Mouse (Mus musculus) forebrain, embryonic 13.5 days (tissue): Measurements from ENCODE around the gene Gm21830. TPM values are rescaled to one million over a fixed set of nuclear protein-coding genes. Genes with fewer than 3 reads are reported as not detected.

Source experiments
- ATAC-seq: fragments of 200-750 bp; cut with Nextera tagmentation; 2 replicates; pipeline ENCODE4 v1.8.0; 2017
- H3K27ac ChIP-seq: fragments of 300-500 bp; sonication (generic); 2 replicates; pipeline ENCODE4 v1.5.1; 2015; ENCODE audit warnings: inconsistent platforms, mild to moderate bottlenecking, moderate library complexity
- H3K27me3 ChIP-seq: fragments of 300-500 bp; sonication (generic); 2 replicates; pipeline ENCODE4 v1.6.1; 2015; ENCODE audit warnings: mild to moderate bottlenecking, inconsistent platforms
- H3K36me3 ChIP-seq: fragments of 300-500 bp; sonication (generic); 2 replicates; pipeline ENCODE4 v1.6.1; 2015; ENCODE audit warnings: mild to moderate bottlenecking, inconsistent platforms; ENCODE audit not compliant: poor library complexity, severe bottlenecking
- H3K4me1 ChIP-seq: fragments of 300-500 bp; sonication (generic); 2 replicates; pipeline ENCODE4 v1.6.1; 2015; ENCODE audit warnings: inconsistent platforms
- H3K4me2 ChIP-seq: fragments of 300-500 bp; sonication (generic); 2 replicates; pipeline ENCODE4 v1.6.1; 2015; ENCODE audit warnings: inconsistent platforms, mild to moderate bottlenecking, moderate library complexity
- H3K4me3 ChIP-seq: fragments of 300-500 bp; sonication (generic); 2 replicates; pipeline ENCODE4 v1.5.1; 2015; ENCODE audit warnings: mild to moderate bottlenecking, inconsistent platforms
- H3K9ac ChIP-seq: fragments of 300-500 bp; sonication (generic); 2 replicates; pipeline ENCODE4 v1.6.1; 2015; ENCODE audit warnings: mild to moderate bottlenecking, inconsistent platforms
- H3K9me3 ChIP-seq: fragments of 300-500 bp; sonication (generic); replicated peaks from 2 replicates; pipeline ENCODE4 v1.6.1; 2016; ENCODE audit warnings: inconsistent platforms
- WGBS: fragments of 180-500 bp; shearing (Covaris S2); methylation state at CpG from one replicate; pipeline ENCODE4 v1.1.7; 2015; 5-methylcytosine and 5-hydroxymethylcytosine counted together
- polyA plus RNA-seq: library from polyadenylated mRNA; unstranded; fragments of >200 nt; fragmentation: Nextera tagmentation; extraction: Ambion mirVana; gene quantifications from 2 replicates; pipeline ENCODE4 v1.2.1, GENCODE M21; 2015

Gm21830 gene
- polyA plus RNA-seq, 1 experiment from 2014 or later = not detected

DNA sequence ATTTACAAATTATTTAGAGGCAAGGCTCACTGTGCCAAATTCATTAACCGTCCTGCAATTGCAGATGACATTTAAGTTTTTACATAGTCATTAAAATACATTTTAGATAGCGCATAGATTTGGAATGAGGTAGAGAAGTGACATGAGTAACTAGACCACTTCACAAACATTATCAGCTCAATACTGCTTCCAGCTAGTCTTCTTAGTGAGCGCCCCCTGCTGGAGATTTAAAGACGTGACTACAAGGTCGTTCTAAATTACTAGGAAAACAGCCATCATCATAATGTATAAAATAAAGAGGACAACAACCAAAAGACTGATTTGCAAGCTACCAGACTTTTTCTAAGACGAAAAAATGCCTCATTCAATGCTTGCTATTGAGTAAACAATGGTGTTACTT is 64.2 kb downstream of the Gm21830 start:
- WGBS = 13% methylated on average over 6 of the region's 6 CpGs
- no peak overlapping the region for H3K4me3 ChIP-seq
- no peak overlapping the region for H3K27ac ChIP-seq
- H3K27me3 ChIP-seq = no peaks in the 10 kb centered on the region
- no peaks in the 10 kb centered on the region for H3K4me1 ChIP-seq
- H3K36me3 ChIP-seq = no peaks in the 10 kb centered on the region
- ATAC-seq = peak; percentile 67
- H3K9me3 ChIP-seq = no peaks in the 10 kb centered on the region
- no peak overlapping the region for H3K9ac ChIP-seq
- H3K4me2 ChIP-seq = no peak overlapping the region

DNA sequence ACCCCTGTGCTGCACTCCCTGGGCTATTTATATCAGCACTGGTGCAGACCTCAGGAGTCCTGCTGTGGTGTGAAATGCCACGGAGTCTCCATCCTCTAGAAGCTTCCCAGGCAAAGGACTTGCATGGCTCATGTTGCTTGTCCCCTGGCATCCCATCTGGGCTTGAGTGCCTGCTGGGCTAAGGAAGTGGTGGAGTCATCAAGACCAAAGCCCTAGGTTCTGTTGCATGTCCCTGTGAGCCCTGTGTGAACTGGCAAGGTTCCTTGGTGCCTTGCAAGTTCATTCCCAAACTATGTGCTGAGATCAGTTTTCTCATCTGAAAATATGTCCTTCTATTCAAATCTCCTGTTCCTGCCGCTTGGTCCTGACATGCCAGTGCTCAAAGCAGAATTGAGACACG is 67.5 kb downstream of the Gm21830 start:
- 74% methylated on average over 3 of the region's 3 CpGs for WGBS
- ATAC-seq = no peak
- Histone ChIP-seq H3K27ac (no peak overlapping the region), H3K9ac (no peak overlapping the region), H3K9me3 (no peaks in the 10 kb centered on the region), H3K4me3 (no peak overlapping the region), H3K27me3 (no peaks in the 10 kb centered on the region), H3K4me1 (peaks cover 4% of the 10 kb centered on the region; the same call in 1 of the 2 replicates), H3K36me3 (no peaks in the 10 kb centered on the region), H3K4me2 (no peak overlapping the region)

Other genes with a start within 250 kb of the Gm21830 start
- gene Gm26727, start 19.5 kb downstream of the Gm21830 start, polyA plus RNA-seq = not detected in 2 replicates
- gene Xirp2, start 32.3 kb downstream of the Gm21830 start, polyA plus RNA-seq = not detected in 2 replicates
- 31.5 and 34.1 TPM in 2 replicates for gene B3galt1, start 152.1 kb downstream of the Gm21830 start, polyA plus RNA-seq